Mouse (Mus musculus) heart, adult 9 months (tissue): ENCODE results near the gene Fancm.
A peak's percentile ranks its signal among the peaks of the same experiment; 100 is the strongest.
"Not testable (repeated sequence)": the region's sequence is repeated elsewhere in the genome, so short reads cannot be mapped to it uniquely, and the experiment has no call there.

Source experiments
- DNase-seq, 2 experiments: peaks; one replicate each; pipeline ENCODE4 v3.0.0; 2022; ENCODE audit warnings: low spot score in 2 of 2

The Fancm gene

GRCm38 (mm10) chr12:65075085-65075732, at the start of gene Fancm:
Fancm (plus strand) TSS chr12:65075603.
- DNase-seq, result peak; percentile 90 to 92

- DNase-seq, result peak in 1 of 2 experiments; percentile 8
Observed at GRCm38 (mm10) chr12:65035839-65036189, 39.6 kb upstream of the Fancm start.

- DNase-seq, result peak; percentile 90 to 91
Observed at GRCm38 (mm10) chr12:65036190-65036870, 39.1 kb upstream of the Fancm start, which contains the start of gene Prpf39. Prpf39 (plus strand) TSS chr12:65036333.

- DNase-seq, result no peak
Observed at GRCm38 (mm10) chr12:65036892-65037545, 38.4 kb upstream of the Fancm start.

- DNase-seq, result no peak
Observed at GRCm38 (mm10) chr12:65037546-65037937, 37.9 kb upstream of the Fancm start.

GRCm38 (mm10) chr12:65048799-65049198, 26.6 kb upstream of the Fancm start:
- DNase-seq, result no peak

- no peak for DNase-seq
Observed at GRCm38 (mm10) chr12:65058203-65058602, 17.2 kb upstream of the Fancm start.

- no peak for DNase-seq
Observed at GRCm38 (mm10) chr12:65061082-65061481, 14.3 kb upstream of the Fancm start.

GRCm38 (mm10) chr12:65065241-65065640, 10.2 kb upstream of the Fancm start:
- DNase-seq, result no peak

- DNase-seq, result no peak
Observed at GRCm38 (mm10) chr12:65066234-65066633, 9.2 kb upstream of the Fancm start.

- DNase-seq, result peak; percentile 36 to 49
Observed at GRCm38 (mm10) chr12:65068409-65068808, 7.0 kb upstream of the Fancm start.

GRCm38 (mm10) chr12:65072911-65073610, 2.3 kb upstream of the Fancm start:
- DNase-seq, result no peak

GRCm38 (mm10) chr12:65073611-65074178, 1.7 kb upstream of the Fancm start, which contains the start of gene Fkbp3:
Fkbp3 (minus strand) TSS chr12:65074007.
- DNase-seq, result peak; percentile 96 to 98

- no peak for DNase-seq
Observed at GRCm38 (mm10) chr12:65074651-65075050, 752 bp upstream of the Fancm start.

GRCm38 (mm10) chr12:65075733-65076310, 419 bp downstream of the Fancm start:
- DNase-seq, result no peak

GRCm38 (mm10) chr12:65076906-65077305, 1.5 kb downstream of the Fancm start:
- DNase-seq, result no peak

GRCm38 (mm10) chr12:65108746-65109145, 33.3 kb downstream of the Fancm start:
- DNase-seq, result no peak

GRCm38 (mm10) chr12:65111503-65111902, 36.1 kb downstream of the Fancm start:
- no peak for DNase-seq

- no peak for DNase-seq
Observed at GRCm38 (mm10) chr12:65112811-65113210, 37.4 kb downstream of the Fancm start.

- DNase-seq, result no peak
Observed at GRCm38 (mm10) chr12:65113925-65114324, 38.5 kb downstream of the Fancm start.

- not testable (repeated sequence) for DNase-seq
Observed at GRCm38 (mm10) chr12:65114978-65115377, 39.6 kb downstream of the Fancm start.
